Mouse (Mus musculus) stomach, embryonic 16.5 days (tissue): ENCODE measurements around the gene Muc4. TPM values are rescaled to one million over a fixed set of nuclear protein-coding genes. Genes with fewer than 3 reads are reported as not detected.

Source experiments
- ATAC-seq: fragments of 200-750 bp; cut with Nextera tagmentation; 2 replicates; pipeline ENCODE4 v1.8.0; 2017; ENCODE audit warnings: moderate number of reproducible peaks, moderate TSS enrichment; ENCODE audit not compliant: insufficient read depth, low FRiP score
- H3K27ac ChIP-seq: fragments of 300-500 bp; sonication (generic); 2 replicates; pipeline ENCODE4 v1.5.1; 2014; ENCODE audit warnings: low read length
- H3K27me3 ChIP-seq: fragments of 300-500 bp; sonication (generic); 2 replicates; pipeline ENCODE4 v1.6.1; 2014; ENCODE audit warnings: low read length, control low read depth, mixed read lengths; ENCODE audit not compliant: control insufficient read depth, insufficient read depth
- H3K36me3 ChIP-seq: fragments of 300-500 bp; sonication (generic); 2 replicates; pipeline ENCODE4 v1.6.1; 2014; ENCODE audit warnings: low read length; ENCODE audit not compliant: control insufficient read depth, insufficient read depth
- H3K4me1 ChIP-seq: fragments of 300-500 bp; sonication (generic); 2 replicates; pipeline ENCODE4 v1.6.1; 2014; ENCODE audit warnings: low read length, control low read depth, mixed read lengths; ENCODE audit not compliant: control insufficient read depth, insufficient read depth
- H3K4me2 ChIP-seq: fragments of 300-500 bp; sonication (generic); 2 replicates; pipeline ENCODE4 v1.6.1; 2014; ENCODE audit warnings: low read depth, low read length, mixed read lengths
- H3K4me3 ChIP-seq: fragments of 300-500 bp; sonication (generic); replicated peaks from 2 replicates; pipeline ENCODE4 v1.5.1; 2014; ENCODE audit warnings: mild to moderate bottlenecking, low read length
- H3K9ac ChIP-seq: fragments of 300-500 bp; sonication (generic); 2 replicates; pipeline ENCODE4 v1.6.1; 2014; ENCODE audit warnings: low read length
- H3K9me3 ChIP-seq: fragments of 300-500 bp; sonication (generic); replicated peaks from 2 replicates; pipeline ENCODE4 v1.6.1; 2016; ENCODE audit warnings: low read length, control low read depth; ENCODE audit not compliant: control insufficient read depth
- WGBS: fragments of 180-500 bp; shearing (Covaris S2); extraction: QIAGEN DNeasy Blood & Tissue Kit; methylation state at CpG from one replicate; pipeline ENCODE4 v1.1.7; 2014; 5-methylcytosine and 5-hydroxymethylcytosine counted together
- polyA plus RNA-seq: library from polyadenylated mRNA; unstranded; fragments of >200 nt; fragmentation: Nextera tagmentation; extraction: Ambion mirVana; gene quantifications from 2 replicates; pipeline ENCODE4 v1.2.1, GENCODE M21; 2015

Gene Muc4
- polyA plus RNA-seq, 1 experiment from 2014 or later: 5.6 TPM

GRCm38 (mm10) chr16:32715364-32715763, 20.3 kb upstream of the Muc4 start:
- Histone ChIP-seq H3K36me3 (no peaks in the 10 kb centered on the region), H3K27ac (no peak overlapping the region), H3K9me3 (no peaks in the 10 kb centered on the region), H3K4me1 (peaks cover 3% of the 10 kb centered on the region; the same call in 1 of the 2 replicates), H3K9ac (no peak overlapping the region), H3K4me2 (peak overlapping the region; percentile 20; the same call in 1 of the 2 replicates), H3K4me3 (no peak overlapping the region), H3K27me3 (no peaks in the 10 kb centered on the region)
- no peak for ATAC-seq
- 16% methylated on average over 13 of the region's 13 CpGs for WGBS

GRCm38 (mm10) chr16:32723163-32723562, 12.5 kb upstream of the Muc4 start:
- no peak overlapping the region for H3K4me3 ChIP-seq
- no peak for ATAC-seq
- no peak overlapping the region for H3K4me2 ChIP-seq
- no peaks in the 10 kb centered on the region for H3K9me3 ChIP-seq
- WGBS: 53% methylated on average over 7 of the region's 7 CpGs
- no peak overlapping the region for H3K9ac ChIP-seq
- H3K27me3 ChIP-seq: no peaks in the 10 kb centered on the region
- no peak overlapping the region for H3K27ac ChIP-seq
- no peaks in the 10 kb centered on the region for H3K36me3 ChIP-seq
- H3K4me1 ChIP-seq: peaks cover 3% of the 10 kb centered on the region; the same call in 1 of the 2 replicates

- no peak overlapping the region for H3K27ac ChIP-seq
- 67% methylated on average over 4 of the region's 4 CpGs for WGBS
- ATAC-seq: no peak
Observed at GRCm38 (mm10) chr16:32723767-32724166, 11.9 kb upstream of the Muc4 start.

GRCm38 (mm10) chr16:32724259-32724658, 11.4 kb upstream of the Muc4 start:
- peaks cover 3% of the 10 kb centered on the region for H3K4me1 ChIP-seq
- H3K9ac ChIP-seq: no peak overlapping the region
- H3K4me2 ChIP-seq: no peak overlapping the region
- H3K27me3 ChIP-seq: no peaks in the 10 kb centered on the region
- no peaks in the 10 kb centered on the region for H3K36me3 ChIP-seq
- H3K27ac ChIP-seq: no peak overlapping the region
- WGBS: 76% methylated on average over 2 of the region's 2 CpGs
- no peaks in the 10 kb centered on the region for H3K9me3 ChIP-seq
- no peak overlapping the region for H3K4me3 ChIP-seq
- ATAC-seq: no peak

More at GRCm38 (mm10) chr16:32723767-32724166, 11.9 kb upstream of the Muc4 start:
- H3K27me3 ChIP-seq: no peaks in the 10 kb centered on the region
- H3K4me3 ChIP-seq: no peak overlapping the region
- peaks cover 3% of the 10 kb centered on the region for H3K4me1 ChIP-seq
- no peak overlapping the region for H3K4me2 ChIP-seq
- H3K9ac ChIP-seq: no peak overlapping the region
- H3K36me3 ChIP-seq: no peaks in the 10 kb centered on the region
- no peaks in the 10 kb centered on the region for H3K9me3 ChIP-seq

- Histone ChIP-seq H3K27ac (no peak overlapping the region), H3K9ac (no peak overlapping the region), H3K4me2 (no peak overlapping the region), H3K27me3 (no peaks in the 10 kb centered on the region), H3K9me3 (no peaks in the 10 kb centered on the region), H3K4me1 (peaks cover 3% of the 10 kb centered on the region), H3K36me3 (no peaks in the 10 kb centered on the region), H3K4me3 (no peak overlapping the region)
- no peak for ATAC-seq
Observed at GRCm38 (mm10) chr16:32726501-32726900, 9.2 kb upstream of the Muc4 start.

GRCm38 (mm10) chr16:32728240-32728639, 7.4 kb upstream of the Muc4 start:
- Histone ChIP-seq H3K9ac (no peak overlapping the region), H3K4me2 (no peak overlapping the region), H3K9me3 (no peaks in the 10 kb centered on the region), H3K4me3 (no peak overlapping the region), H3K27me3 (no peaks in the 10 kb centered on the region), H3K4me1 (peaks cover 3% of the 10 kb centered on the region), H3K36me3 (no peaks in the 10 kb centered on the region), H3K27ac (no peak overlapping the region)
- ATAC-seq: 0 out of 2 replicates have a peak, but pooled peaks have one; percentile 39

GRCm38 (mm10) chr16:32728730-32729129, 7.0 kb upstream of the Muc4 start:
- WGBS: 30% methylated on average over 1 of the region's 1 CpGs
- Histone ChIP-seq H3K9me3 (no peaks in the 10 kb centered on the region), H3K4me1 (peaks cover 3% of the 10 kb centered on the region), H3K9ac (no peak overlapping the region), H3K36me3 (no peaks in the 10 kb centered on the region), H3K4me3 (no peak overlapping the region), H3K4me2 (no peak overlapping the region), H3K27me3 (no peaks in the 10 kb centered on the region), H3K27ac (no peak overlapping the region)
- peak; percentile 57; the same call in 1 of the 2 replicates for ATAC-seq

- Histone ChIP-seq H3K9me3 (no peaks in the 10 kb centered on the region), H3K4me3 (no peak overlapping the region), H3K27me3 (no peaks in the 10 kb centered on the region), H3K27ac (no peak overlapping the region), H3K4me1 (no peaks in the 10 kb centered on the region; the same call in 1 of the 2 replicates), H3K36me3 (no peaks in the 10 kb centered on the region), H3K9ac (no peak overlapping the region), H3K4me2 (no peak overlapping the region)
- ATAC-seq: no peak
- 93% methylated on average over 3 of the region's 3 CpGs for WGBS
Observed at GRCm38 (mm10) chr16:32733213-32733612, 2.5 kb upstream of the Muc4 start.

GRCm38 (mm10) chr16:32736022-32736421, 336 bp downstream of the Muc4 start:
- peak overlapping the region; percentile 16; the same call in 1 of the 2 replicates for H3K4me2 ChIP-seq
- peaks cover 5% of the 10 kb centered on the region; the same call in 1 of the 2 replicates for H3K4me1 ChIP-seq
- peak; percentile 80 for ATAC-seq
- no peak overlapping the region for H3K9ac ChIP-seq
- no peaks in the 10 kb centered on the region for H3K27me3 ChIP-seq
- no peaks in the 10 kb centered on the region for H3K36me3 ChIP-seq
- WGBS: 44% methylated on average over 3 of the region's 3 CpGs
- H3K27ac ChIP-seq: peak overlapping the region; percentile 73
- peak overlapping the region; percentile 17; the same call in 1 of the 2 replicates for H3K4me3 ChIP-seq
- H3K9me3 ChIP-seq: no peaks in the 10 kb centered on the region
